Mouse (Mus musculus): ENCODE measurements around the gene Kcnh6. TPM values are rescaled to one million over a fixed set of nuclear protein-coding genes. Genes with fewer than 3 reads are reported as not detected.
"Not testable (repeated sequence)": the region's sequence is repeated elsewhere in the genome, so short reads cannot be mapped to it uniquely, and the experiment has no call there.

The Kcnh6 gene
- total RNA-seq, 2 experiments from 2014 or later, result 2.1 to 2.2 TPM

DNA sequence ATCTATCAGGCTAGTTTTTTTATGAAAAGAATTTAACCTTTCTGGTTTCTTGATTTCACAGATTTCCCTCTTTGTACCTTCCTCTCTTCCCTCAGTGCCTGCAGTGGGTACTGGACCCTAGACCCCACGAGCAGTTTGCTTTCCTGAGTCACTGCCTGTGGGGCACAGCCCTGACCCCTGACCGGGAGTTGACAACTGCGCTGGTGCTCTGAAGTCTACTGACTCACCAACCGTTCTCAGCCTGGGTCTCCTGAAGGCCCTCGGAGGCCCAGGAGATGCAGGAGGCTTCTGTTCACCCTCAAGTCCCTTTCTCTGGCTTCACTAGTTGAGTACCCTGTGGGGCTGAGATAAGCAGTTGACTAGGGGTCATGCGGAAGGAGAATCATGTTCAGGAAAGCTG, 47.4 kb downstream of the Kcnh6 start:
- intact Hi-C loops (cut with DNase I), result no loop called here
- DNase-seq (ENCODE audit: low spot score in 2 of 2), result no peak

DNA sequence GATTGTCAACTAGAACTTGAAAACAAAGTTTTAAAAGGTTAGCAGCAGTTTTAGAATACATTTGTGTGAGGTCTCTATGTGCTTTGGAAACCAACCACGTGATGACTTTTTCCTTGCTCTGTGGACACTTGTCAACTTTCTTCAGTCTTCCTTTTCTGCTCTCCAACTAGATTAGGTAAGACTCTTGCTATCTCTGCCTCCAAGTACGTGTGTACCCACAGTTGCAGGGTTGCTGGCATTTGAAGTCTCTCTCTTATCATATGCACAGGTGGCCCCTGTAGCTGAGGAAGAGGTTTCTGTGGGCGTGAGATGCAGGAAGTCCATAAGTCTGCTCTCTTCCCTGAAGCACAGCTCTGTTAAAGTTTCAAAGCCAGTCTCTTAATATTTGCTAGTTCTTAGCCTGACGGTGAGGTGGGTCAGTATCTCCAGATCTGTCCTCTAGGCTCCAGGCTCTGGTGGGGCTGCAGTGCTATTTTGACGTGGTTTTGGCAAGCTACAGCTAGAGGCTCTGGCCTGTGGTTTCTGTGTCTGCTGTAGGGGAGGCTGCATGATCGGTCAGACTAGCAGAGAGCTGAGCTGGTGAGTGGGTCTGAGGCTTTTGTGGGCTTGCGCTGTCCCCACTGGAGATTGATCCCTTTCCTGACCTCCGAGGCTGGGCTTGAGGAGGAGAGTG, 49.0 kb downstream of the Kcnh6 start:
- intact Hi-C loops (cut with DNase I), result no loop called here
- no peak for DNase-seq (ENCODE audit: low spot score in 2 of 2)

DNA sequence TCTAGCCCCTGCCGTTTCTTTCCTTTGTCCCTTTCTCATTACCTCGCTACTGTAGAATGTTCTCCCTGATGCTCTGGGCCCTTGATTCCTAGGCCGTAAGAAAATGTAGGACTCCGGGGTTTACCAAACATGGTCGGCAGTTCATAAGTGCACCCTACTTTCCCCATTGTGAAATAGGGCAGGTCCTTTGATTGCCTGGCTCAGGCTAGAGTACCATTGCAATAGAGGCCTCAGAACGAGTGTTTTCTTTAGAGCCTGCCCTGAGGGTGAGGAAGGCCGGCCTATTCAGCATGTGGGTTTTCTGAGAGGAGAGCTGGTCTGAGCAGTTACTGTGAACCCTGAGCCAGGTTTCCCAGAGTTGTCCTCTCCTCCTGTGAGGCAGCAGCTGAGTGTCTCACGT, 50.1 kb downstream of the Kcnh6 start:
- intact Hi-C loops (cut with DNase I), result no loop called here
- DNase-seq (ENCODE audit: low spot score in 2 of 2), result no peak

DNA sequence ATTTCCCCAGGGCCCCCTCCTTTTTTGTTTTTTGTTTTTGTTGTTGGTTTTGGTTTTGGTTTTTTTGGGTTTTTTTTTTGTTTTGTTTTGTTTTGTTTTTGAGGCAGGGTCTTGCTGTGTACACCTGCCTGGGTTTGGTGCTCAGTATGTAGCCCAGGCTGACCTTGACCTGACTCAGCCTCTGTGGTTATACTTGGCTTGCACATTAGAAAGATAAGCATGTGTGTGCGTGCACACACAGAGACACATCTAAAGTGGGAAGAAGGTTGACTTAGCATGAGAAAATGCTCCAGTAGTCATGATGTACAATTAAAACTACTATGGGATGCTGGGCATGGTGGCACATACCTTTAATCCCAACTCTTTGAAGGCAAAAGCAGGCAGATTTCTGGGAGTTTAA, 52.6 kb downstream of the Kcnh6 start:
- intact Hi-C loops (cut with DNase I), result no loop called here

DNA sequence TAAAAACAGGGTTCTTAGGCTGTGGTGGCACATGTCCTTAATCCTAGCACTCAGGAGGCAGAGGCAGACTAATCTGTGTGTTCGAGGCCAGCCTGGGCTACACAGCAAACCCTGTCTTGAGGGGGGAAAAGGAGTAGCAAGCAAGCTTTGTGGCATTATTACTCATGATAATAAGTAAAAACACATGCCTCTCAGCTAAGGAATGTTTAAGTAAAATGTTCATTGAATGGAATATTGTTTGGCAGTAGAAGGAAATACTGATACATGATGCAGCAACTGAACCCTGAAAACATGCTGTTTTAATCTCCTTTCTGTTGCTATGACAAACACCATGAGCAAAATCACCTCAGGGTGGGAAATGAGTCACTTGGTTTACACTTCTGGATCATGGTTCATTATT, 53.4 kb downstream of the Kcnh6 start:
- intact Hi-C loops (cut with DNase I), result no loop called here
- DNase-seq (ENCODE audit: low spot score in 2 of 2), result no peak

More for the DNA sequence above, 52.6 kb downstream of the Kcnh6 start:
- DNase-seq (ENCODE audit: low spot score in 2 of 2), result no peak

DNA sequence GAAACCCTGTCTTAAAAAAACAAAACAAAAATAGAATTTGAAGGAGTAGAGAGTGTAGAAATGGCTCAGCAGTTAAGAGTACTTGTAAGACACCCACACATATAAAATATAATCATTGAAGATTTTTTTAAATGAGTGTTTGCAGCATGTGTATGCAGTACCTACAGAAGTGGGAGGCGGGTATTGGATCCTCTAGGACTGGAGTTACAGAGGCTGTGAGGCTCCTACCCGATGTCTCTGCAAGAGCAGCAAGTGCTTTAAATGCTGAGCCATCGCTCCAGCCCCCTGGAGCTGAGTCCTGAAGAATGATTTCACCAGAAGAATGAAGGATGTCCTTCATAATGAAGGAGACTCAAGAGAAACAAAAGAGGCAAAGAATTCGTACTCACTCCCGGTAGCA, 55.8 kb downstream of the Kcnh6 start:
- DNase-seq (ENCODE audit: low spot score in 2 of 2), result peak in 1 of 2 experiments; percentile 37
- intact Hi-C loops (cut with DNase I), result no loop called here

DNA sequence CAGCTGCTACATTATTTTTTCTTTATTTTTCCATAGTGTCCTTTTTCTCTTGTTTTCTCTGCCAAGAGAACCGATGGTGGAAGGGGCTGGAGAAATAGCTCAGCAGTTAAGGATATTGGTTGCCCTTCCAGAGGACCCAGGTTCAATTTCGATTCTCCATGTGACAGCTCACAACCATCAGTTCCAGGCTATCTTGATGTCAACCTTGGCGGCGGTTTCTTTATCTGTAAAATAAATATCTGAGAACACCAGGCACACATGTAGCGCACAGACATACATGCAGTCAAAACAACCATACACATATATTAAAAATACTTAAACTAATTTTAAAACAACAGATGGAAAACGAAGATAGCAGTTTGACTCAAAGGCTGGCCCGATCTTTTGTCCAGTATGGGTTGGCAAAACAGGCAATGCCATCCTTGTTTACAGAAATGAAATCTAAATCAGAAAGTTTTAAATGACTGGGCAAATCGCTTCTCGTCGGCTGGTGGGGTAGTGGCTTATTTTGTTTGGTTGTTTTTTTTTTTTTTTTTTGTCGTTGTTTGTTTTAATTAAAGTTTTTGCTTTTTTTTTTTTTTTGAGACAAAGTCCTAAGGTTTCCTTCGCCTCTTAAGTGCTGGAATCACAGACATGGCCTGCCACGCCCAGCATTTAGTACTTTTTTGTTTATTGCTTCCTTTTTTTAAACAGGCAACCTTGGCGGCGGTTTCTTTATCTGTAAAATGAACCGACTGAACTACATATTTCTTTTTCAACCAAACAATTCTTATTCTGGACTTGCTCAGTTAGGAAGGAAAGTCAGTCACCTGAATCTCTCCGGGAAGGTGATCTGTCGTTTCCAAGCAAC, 57.4 kb downstream of the Kcnh6 start:
- no peak for DNase-seq (ENCODE audit: low spot score in 2 of 2)
- intact Hi-C loops (cut with DNase I), result no loop called here

DNA sequence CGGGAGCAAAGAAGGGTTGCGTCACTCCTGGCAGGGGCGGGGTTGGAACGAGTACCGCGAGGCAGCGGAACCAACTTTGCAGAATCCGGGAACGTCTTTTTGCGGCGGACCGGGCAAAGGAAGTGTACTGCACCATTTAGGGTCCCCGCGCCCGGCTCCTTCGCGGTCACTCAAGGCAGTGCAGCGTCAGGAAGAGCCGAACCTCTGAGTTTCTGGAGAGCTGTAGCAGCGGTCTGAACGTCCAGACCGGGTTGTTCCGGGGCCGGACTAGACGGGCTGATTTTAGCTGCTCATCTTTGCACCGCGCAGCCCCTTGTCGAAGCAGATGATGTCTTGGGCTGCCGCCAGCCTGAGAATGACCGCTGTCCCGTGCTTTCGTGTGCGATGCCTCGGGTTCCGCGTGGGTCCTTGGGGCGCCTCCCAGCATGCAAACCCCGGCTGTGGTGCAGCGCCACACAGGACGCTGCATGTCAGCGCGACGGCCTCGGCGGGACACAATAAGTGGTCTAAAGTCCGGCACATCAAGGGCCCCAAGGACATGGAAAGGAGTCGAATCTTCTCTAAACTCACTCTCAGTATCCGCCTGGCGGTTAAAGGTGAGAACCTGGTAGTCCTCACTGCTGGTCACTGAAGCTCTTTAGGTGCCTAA, 58.1 kb downstream of the Kcnh6 start, which contains the start of gene Taco1:
Gene Taco1 (plus strand): TSS at position 139 of the 649 bp plus-strand sequence.
- intact Hi-C loops (cut with DNase I), result no loop called here
- peak; percentile 94 for DNase-seq (ENCODE audit: low spot score in 2 of 2)

DNA sequence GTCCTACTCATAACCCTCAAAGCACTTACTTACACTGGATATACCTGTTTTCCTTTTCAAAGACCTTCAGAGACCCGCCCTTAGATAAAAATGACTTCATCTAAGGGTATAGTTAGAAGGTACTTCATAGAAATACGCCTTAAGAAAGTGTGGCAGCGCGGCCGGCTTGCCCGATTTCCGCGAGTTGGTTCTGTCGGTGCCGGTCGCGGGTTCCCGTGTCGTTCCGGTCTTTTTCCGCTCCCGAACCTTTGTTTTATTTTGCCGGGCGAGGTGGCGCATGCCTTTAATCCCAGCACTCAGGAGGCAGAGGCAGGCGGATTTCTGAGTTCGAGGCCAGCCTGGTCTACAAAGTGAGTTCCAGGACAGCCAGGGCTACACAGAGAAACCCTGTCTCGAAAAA, 58.7 kb downstream of the Kcnh6 start:
- DNase-seq (ENCODE audit: low spot score in 2 of 2); intact Hi-C loops (cut with DNase I): not testable (repeated sequence)

DNA sequence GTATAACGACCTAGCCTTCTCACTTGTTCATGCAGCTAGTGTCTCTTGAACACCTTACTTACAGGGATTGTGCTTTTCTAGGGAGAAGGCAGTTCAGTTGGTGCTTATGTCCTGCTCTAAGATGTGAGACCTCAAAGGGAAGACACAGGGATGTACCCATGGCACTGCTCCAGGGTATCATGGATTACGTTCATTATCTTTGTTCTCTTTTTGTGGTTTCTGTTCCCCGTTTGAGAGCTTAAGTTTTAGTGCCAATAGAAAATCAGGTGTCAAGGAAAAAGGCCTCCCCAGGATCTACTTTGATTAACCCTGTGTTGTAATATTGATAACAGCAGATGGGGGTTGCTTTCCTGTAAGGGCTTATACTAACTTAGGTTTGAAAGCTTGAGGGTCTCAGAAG, 65.8 kb downstream of the Kcnh6 start:
- no peak for DNase-seq (ENCODE audit: low spot score in 2 of 2)
- intact Hi-C loops (cut with DNase I), result no loop called here

DNA sequence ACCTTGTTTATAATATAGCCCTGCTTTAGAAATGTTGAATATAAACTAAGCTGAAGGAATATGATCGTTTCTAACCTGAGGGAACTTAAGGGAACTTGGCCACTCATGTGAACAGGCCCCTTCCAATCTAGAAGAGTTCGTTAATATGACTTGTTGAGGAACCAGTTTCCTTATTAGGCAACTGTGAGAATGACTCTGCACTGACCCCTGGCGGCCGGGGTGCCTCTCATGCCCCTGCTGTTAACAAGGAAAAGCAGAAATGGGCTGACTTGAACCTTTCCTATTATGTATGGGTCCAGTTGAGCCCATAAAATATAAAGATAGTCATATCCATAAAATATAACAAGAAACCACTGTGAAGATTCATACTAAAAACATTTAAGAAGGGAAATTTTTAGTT, 68.4 kb downstream of the Kcnh6 start:
- no peak for DNase-seq (ENCODE audit: low spot score in 2 of 2)
- intact Hi-C loops (cut with DNase I), result no loop called here

Other genes with a start within 250 kb of the Kcnh6 start
- 10 to 100 TPM; 81.8 to 88.9 TPM for gene Cyb561, start 54.8 kb upstream of the Kcnh6 start, total RNA-seq (2021)
- 10 to 100 TPM in 1 of 2 experiments, 1 to 10 TPM in 1; 9.2 to 11.5 TPM for gene Ace, start 40.2 kb upstream of the Kcnh6 start, total RNA-seq (2021)
- not detected for gene Ace3, start 13.4 kb upstream of the Kcnh6 start, total RNA-seq (2021)
- gene Dcaf7, start 28.7 kb downstream of the Kcnh6 start, total RNA-seq (2021), result 100 to 1,000 TPM; 144 to 147 TPM
- gene Taco1, start 57.9 kb downstream of the Kcnh6 start, total RNA-seq (2021), result 10 to 100 TPM; 17.2 to 20.3 TPM
- 10 to 100 TPM; 26.9 to 28.4 TPM for gene Map3k3, start 76.5 kb downstream of the Kcnh6 start, total RNA-seq (2021)
- not detected for gene Gm10840, start 152.7 kb downstream of the Kcnh6 start, total RNA-seq (2021)
- 100 to 1,000 TPM in 1 of 2 experiments, 10 to 100 TPM in 1; 98.5 to 104 TPM for gene Limd2, start 152.7 kb downstream of the Kcnh6 start, total RNA-seq (2021)
- gene Strada, start 194.0 kb downstream of the Kcnh6 start, total RNA-seq (2021), result 10 to 100 TPM; 26.6 to 31.2 TPM
- 10 to 100 TPM; 79.5 to 86.6 TPM for gene Ccdc47, start 208.2 kb downstream of the Kcnh6 start, total RNA-seq (2021)
- gene Ddx42, start 208.8 kb downstream of the Kcnh6 start, total RNA-seq (2021), result 10 to 100 TPM; 63.0 to 68.0 TPM
- 10 to 100 TPM; 26.0 to 29.8 TPM for gene Ftsj3, start 248.0 kb downstream of the Kcnh6 start, total RNA-seq (2021)
- gene Psmc5, start 248.0 kb downstream of the Kcnh6 start, total RNA-seq (2021), result 100 to 1,000 TPM; 183 to 198 TPM

Data from left cerebral cortex, postnatal 36 days (tissue).